Mouse (Mus musculus): ENCODE data around the gene Hmgcll1.

- TF ChIP-seq CTCF (IDR thresholded peaks at IDR 0.05; ENCODE audit: extremely low read depth, insufficient read length, insufficient replicate concordance, low read depth, low read length) (no peak), POLR2A (IDR thresholded peaks at IDR 0.05; ENCODE audit: low read depth, low read length) (no peak)
Observed at GRCm38 (mm10) chr9:76043341-76043740, 28.7 kb downstream of the Hmgcll1 start.
